Mouse (Mus musculus) kidney, postnatal 14 days (tissue): ENCODE measurements around the gene Ctnna3.
A peak's percentile ranks its signal among the peaks of the same experiment; 100 is the strongest.
"Not testable (repeated sequence)": the region's sequence is repeated elsewhere in the genome, so short reads cannot be mapped to it uniquely, and the experiment has no call there.

Source experiments
- DNase-seq: peaks from one replicate; pipeline ENCODE4 v3.0.0; 2022; ENCODE audit warnings: mixed read lengths

Ctnna3 gene

DNA sequence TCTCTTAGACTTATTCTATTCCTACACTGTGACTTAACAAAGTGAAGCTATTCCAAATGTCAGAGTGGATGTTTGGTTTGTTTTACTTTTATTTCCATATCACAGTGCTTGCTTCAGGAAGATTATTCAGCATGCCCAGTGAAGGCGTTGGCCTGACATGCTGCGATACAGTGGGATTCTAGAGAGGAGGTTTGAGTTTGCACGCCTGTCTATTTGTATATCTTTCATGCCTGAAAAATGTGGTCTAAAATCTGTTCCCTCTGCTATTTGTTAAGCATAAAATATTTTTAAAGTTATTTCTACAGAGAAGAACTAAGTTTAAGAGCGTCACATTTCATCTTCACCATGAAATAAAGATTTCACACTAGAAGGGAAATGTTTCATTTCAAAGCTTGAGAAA is 813.5 kb downstream of the Ctnna3 start:
- DNase-seq, result no peak

GRCm38 (mm10) chr10:64268156-64268555 is 838.3 kb downstream of the Ctnna3 start:
- DNase-seq, result no peak

- DNase-seq, result no peak
These were observed 845.2 kb downstream of the Ctnna3 start for GRCm38 (mm10) chr10:64275143-64275542.

DNA sequence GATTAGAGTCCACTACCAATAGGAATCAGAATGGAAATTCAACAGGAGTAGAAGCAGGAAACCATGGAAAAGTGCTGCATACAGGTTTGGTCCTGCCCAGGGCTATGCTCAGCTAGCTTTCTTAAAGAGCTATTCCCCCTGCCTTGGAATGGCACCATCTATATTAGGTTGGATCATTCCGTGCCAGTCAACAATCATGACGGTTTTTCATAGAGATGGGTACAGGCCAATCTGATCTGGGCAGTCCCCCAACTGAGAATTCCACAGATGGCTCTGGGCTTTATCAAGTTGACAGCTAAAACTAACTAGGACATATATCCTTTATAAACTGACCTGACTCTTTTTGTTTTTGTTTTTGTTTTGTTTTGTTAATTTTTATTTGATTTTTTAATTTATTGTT is 848.9 kb downstream of the Ctnna3 start:
- no peak for DNase-seq

DNA sequence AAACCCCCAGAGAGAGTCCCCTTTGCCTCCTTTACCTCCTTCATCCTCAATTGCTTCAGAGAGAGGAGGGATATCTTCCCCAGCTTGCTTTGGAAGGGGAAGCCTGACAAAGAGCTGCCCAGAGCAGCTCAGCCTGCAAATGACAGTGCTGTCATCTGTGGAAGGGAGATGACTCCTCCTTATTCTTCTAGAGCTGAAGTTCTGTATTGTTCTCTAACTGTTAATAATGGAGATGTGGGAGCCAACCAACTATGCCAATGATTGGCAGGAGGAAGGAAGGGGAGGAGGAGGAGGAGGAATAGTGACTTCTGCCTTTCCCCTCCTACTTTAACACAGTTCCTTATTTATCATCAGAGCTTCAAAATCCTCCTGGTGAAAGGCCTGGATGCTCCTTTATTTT is 875.9 kb downstream of the Ctnna3 start:
- no peak for DNase-seq

DNA sequence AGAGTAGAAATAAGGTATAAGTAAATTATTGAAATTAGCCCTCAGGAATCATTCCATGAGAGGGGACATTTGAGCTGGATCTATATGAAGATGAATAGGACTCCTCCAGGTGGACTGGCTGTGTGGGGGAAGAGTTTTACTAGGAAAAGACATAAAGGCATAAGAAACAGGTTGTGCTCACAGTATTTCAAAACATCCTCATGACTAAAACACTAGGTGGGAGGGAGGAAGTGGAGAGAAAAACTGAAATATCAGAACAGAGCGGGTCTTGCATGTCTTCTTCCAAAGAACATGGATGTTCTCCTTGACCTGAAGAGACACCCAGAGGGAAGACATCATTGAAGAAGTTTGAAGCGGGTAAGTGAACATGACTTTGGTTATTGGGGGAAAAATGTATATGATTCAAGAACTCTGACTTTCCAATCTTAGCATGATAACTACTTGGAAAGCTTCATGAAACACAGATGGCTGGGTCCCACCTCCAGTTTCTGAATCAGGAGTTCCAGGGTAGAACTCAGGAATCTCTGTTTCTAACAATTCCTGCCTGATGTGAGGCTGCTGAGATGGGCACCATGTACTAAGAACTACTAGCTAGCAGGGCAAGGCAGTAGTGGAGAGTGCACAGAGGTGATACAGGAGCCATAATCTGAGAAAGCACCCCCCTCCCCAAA is 881.9 kb downstream of the Ctnna3 start:
- no peak for DNase-seq

DNA sequence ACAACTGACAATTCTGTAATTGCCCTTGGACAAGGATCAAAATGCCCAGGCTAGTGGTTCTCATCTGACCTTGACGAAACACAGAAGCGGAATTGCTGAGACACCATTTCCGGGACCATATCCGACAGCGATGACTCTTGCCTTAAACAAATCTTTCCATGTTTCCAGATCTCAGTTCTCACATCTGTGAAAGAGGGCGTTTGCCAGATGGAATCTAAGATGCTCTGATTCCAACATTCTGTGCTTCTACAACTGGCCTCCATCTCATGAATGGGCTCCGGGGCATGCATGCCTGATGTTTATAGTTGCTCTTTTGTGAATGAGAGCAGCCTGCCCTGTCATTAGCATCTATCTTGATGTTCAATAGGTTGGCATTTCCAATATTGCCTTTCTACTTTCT is 890.4 kb downstream of the Ctnna3 start:
- no peak for DNase-seq

DNA sequence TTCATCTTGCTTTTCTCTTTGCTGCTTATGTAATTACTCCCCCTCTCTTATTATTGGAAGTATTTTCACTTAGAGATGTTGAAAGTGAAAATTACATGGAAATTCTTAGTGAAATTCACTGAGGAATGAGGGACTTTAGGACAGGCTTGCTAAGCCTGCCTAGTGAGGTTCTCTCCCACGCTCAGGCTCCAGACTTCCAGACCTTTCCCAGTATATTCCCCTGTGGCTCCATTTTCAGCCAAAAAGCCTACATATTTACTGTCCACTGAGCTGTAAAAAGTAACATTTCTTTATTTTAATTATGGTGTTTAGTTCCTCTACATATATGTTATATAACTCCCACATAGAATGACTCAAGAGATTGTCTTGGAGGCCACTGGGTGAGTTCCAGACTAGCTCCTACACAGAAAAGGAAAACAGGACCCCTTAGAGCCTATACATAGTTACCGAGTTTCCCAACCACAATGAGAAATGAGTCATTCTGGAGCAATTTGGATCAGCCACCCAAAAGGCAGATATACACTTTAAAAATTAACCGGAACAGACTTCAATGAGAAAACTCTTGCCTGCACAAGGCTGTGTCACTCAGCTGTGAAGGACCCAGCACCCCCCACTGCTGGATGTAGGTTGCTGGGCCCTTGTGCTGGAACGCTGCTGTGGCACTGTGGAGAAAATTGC is 912.9 kb downstream of the Ctnna3 start:
- peak; percentile 10 for DNase-seq

GRCm38 (mm10) chr10:64373288-64373687 is 943.4 kb downstream of the Ctnna3 start:
- DNase-seq, result no peak

DNA sequence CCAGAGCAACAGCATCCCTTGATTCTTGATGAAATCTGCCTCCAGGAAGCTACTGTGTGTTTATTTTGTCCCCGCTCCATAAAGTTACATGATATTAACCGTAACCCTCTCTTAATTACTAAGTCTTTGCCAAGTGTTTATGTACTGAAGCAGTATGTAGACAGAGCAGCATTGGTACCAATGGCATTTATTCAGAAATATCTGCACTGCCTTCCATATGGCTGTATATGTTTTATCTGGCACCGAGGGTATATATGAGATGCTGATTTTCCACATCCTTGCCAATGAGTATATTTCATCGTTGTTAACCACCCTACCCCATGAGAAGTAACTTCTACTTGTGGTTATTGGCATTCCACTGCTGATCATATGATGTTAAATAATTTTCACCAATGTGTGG is 947.9 kb downstream of the Ctnna3 start:
- no peak for DNase-seq

GRCm38 (mm10) chr10:64396579-64396978 is 966.7 kb downstream of the Ctnna3 start:
- no peak for DNase-seq

- DNase-seq, result not testable (repeated sequence)
These were observed 988.5 kb downstream of the Ctnna3 start for GRCm38 (mm10) chr10:64418396-64418795.

- DNase-seq, result no peak
These were observed 1008.8 kb downstream of the Ctnna3 start for GRCm38 (mm10) chr10:64438736-64439135.

DNA sequence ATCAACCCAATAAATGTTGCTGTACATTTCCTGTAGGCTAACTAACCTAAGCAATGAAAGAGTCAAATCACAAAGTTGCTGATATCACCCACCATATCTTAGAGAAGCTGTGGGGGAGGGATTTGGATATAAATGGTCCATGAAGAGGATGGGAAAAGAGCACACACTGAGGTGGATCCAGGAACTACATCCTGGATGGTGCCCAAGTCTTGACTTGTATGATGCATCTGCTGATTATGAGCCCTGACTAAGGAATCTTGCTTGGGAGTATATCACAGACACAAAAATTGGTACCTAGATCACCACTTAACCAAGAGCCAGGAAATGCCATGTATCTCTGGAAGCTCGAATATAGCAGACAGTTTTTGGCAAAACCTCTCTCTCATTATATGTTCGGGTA is 1018.7 kb downstream of the Ctnna3 start:
- no peak for DNase-seq

- no peak for DNase-seq
These were observed 1053.4 kb downstream of the Ctnna3 start for GRCm38 (mm10) chr10:64483281-64483680.

DNA sequence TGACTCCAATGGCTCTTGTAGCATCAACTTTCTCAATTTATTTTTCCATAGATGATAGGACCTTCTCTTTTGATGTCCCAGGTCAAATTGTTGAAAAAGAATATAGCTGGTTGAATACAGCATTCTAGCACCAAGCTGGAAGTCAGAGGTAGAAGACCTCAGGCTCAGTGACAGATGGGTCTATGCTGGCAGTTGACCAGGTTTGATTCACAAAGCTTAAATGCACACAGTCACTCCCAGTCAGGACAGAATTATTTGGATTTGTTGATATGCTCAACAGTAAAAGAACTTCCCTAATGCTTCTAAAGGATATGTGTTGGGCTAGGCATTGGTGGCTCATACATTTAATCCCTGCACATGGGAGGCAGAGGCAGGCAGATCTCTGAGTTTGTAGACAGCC is 1059.6 kb downstream of the Ctnna3 start:
- no peak for DNase-seq

DNA sequence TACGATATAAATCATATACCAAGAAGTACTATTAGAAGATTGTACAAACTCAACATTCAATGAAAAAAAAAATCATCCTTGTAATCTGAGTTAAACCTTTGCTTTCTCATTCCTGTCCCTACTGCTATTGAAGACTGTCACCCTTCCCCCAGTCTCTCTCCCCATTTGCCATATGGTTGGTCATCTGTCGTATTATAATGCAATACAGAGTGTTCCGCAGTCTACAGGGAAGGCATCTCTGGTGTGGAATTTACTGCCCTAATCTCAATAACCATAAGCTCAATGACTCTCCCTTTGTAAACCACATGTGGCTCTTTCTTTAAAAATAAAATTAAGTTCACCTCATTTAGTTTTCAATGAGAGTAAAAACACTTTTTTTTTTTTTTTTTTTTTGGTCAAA is 1113.7 kb downstream of the Ctnna3 start:
- no peak for DNase-seq

DNA sequence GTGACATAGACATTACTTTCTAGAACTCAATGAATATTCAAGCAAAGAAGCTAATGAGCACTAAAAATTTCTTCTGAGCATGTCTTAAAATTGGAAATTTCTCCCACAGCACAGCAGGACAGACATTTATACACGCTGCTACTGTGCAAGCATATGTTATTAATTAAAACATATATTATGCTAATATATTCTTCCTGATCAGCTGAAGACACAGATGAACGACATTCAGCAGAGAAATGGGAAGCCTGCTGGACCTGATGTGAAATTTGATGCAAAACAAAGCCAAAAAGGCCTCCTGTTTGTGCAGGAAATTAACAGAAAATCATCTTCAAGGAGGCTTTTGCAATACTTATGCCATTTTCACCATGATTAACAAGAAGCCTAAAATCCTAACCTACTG is 1114.5 kb downstream of the Ctnna3 start:
- no peak for DNase-seq

- no peak for DNase-seq
These were observed 1141.4 kb downstream of the Ctnna3 start for GRCm38 (mm10) chr10:64571311-64571710.

- DNase-seq, result no peak
These were observed 1158.2 kb downstream of the Ctnna3 start for GRCm38 (mm10) chr10:64588116-64588515.

DNA sequence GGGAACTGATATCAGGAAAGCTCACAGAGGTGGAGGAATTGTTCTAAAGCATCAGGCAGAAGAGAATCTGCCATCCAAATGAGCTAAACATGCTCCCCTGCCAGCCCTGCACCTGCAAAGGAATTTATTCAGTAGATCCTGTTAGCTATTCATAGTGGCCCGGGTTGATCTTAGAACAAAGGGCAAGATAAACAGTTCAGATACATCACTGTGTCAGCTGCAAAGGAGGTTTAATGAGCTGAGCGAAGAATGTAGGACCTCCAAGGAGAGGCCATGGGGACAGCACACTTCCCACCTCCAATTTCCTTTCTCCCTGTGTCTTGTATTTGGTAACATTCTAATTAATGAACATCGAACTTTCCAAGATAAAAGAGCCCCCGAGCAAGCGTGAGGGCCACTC is 1206.9 kb downstream of the Ctnna3 start:
- DNase-seq, result no peak

GRCm38 (mm10) chr10:64639061-64639460 is 1209.2 kb downstream of the Ctnna3 start:
- DNase-seq, result no peak

DNA sequence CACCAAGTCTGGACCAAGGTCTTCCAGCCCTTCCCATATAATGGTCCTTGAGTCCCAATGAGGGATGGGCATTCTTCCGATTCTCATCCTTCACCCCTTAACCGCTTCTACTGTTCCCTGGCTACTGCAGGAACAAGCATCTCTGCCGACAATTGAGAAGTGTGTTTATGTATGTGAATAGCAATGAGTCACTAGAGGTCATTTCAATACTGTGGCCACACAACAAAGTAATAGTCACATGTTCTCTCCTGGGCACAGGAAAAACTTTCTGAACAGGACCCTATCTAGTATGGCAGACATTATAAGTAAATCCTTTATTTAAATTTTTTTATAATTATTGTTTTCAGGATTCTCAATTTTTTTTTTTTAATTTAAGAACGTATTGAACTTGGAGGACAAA is 1211.2 kb downstream of the Ctnna3 start:
- DNase-seq, result no peak

DNA sequence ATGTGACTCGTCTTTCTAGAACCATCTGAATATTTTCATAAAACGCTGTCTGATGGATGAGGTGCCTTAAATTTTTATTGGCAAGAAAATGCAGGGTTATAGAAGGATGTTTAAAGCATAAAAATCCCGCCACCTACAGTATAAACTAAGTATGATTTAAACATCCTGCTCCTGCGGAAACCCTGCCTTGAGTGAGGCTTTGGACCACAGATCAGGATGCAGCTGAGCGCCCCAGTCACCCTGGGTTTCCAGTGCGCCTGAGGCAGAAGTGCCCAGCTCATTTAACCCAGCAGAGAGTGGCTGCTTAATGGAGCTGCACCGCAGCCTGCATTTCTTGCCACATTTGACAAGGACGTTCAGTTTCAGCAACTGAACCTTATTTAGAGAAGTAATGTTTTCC is 1211.7 kb downstream of the Ctnna3 start:
- DNase-seq, result peak; percentile 32

GRCm38 (mm10) chr10:64643976-64644375 is 1214.1 kb downstream of the Ctnna3 start:
- no peak for DNase-seq
